Mouse (Mus musculus) G1E (cell line): ENCODE data around the gene Nosip. TPM values are rescaled to one million over a fixed set of nuclear protein-coding genes. Genes with fewer than 3 reads are reported as not detected.
"Not testable (repeated sequence)": the region's sequence is repeated elsewhere in the genome, so short reads cannot be mapped to it uniquely, and the experiment has no call there.

Experiments
- ATAC-seq: 2 replicates; pipeline ENCODE4 v1.8.0; 2016; ENCODE audit warnings: mild to moderate bottlenecking; ENCODE audit not compliant: insufficient number of reproducible peaks, poor library complexity, low FRiP score, severe bottlenecking; ENCODE audit errors: extremely low read depth
- DNase-seq: peaks from one replicate; pipeline ENCODE4 v3.0.0; 2012; ENCODE audit warnings: low spot score
- H3K27me3 ChIP-seq: 2 replicates; pipeline ENCODE4 v1.6.1; 2012; ENCODE audit warnings: mild to moderate bottlenecking, low read length, inconsistent platforms; ENCODE audit not compliant: insufficient read depth
- H3K36me3 ChIP-seq: replicated peaks from 2 replicates; pipeline ENCODE3; 2012; ENCODE audit warnings: mild to moderate bottlenecking, inconsistent platforms
- H3K4me1 ChIP-seq: 2 replicates; pipeline ENCODE4 v1.6.1; 2012; ENCODE audit warnings: low read depth, low read length, inconsistent platforms, mixed read lengths; ENCODE audit not compliant: insufficient read depth
- H3K4me3 ChIP-seq: 2 replicates; pipeline ENCODE4 v1.5.1; 2012; ENCODE audit warnings: low read depth, mild to moderate bottlenecking, inconsistent platforms, low read length, moderate library complexity, mixed read lengths
- H3K9me3 ChIP-seq: replicated peaks from 2 replicates; pipeline ENCODE4 v1.6.1; 2012; ENCODE audit warnings: inconsistent platforms
- CTCF ChIP-seq: IDR thresholded peaks from 2 replicates; pipeline ENCODE4 v1.5.1; 2012; ENCODE audit warnings: low read depth, low read length, inconsistent platforms, mixed read lengths
- GATA1 ChIP-seq: IDR thresholded peaks from 2 replicates; pipeline ENCODE4 v1.6.1; 2012; ENCODE audit warnings: borderline replicate concordance, low read length, inconsistent platforms, mixed read lengths
- GATA2 ChIP-seq: IDR thresholded peaks from 2 replicates; pipeline ENCODE4 v1.6.1; 2012; ENCODE audit warnings: low read depth, low read length, inconsistent platforms, borderline replicate concordance
- POLR2AphosphoS5 ChIP-seq: IDR thresholded peaks from 2 replicates; pipeline ENCODE4 v1.6.1; 2012; ENCODE audit warnings: low read depth, low read length, inconsistent platforms; ENCODE audit not compliant: insufficient replicate concordance
- TAL1 ChIP-seq: conservative IDR thresholded peaks from 2 replicates; pipeline ENCODE4 v1.6.1; 2012; ENCODE audit warnings: low read depth, low read length, inconsistent platforms, mixed read lengths
- polyA plus RNA-seq: library from polyadenylated mRNA; stranded (reverse); fragments of >175 nt; gene quantifications from 2 replicates; pipeline ENCODE4 v1.2.3, GENCODE M21; 2012
- total RNA-seq, 2 experiments: library from RNA; stranded (forward) in 1 of 2; stranded (reverse) in 1 of 2; fragments of 200-1000 nt in 1 of 2; fragments of >200 nt in 1 of 2; fragmentation: Nextera tagmentation in 1 of 2; gene quantifications; 2 replicates each; pipeline ENCODE4 v1.2.3; 2014 to 2017

Gene Nosip
- total and polyA plus RNA-seq, 3 experiments: 43.6 to 110 (median 49.4) TPM

DNA sequence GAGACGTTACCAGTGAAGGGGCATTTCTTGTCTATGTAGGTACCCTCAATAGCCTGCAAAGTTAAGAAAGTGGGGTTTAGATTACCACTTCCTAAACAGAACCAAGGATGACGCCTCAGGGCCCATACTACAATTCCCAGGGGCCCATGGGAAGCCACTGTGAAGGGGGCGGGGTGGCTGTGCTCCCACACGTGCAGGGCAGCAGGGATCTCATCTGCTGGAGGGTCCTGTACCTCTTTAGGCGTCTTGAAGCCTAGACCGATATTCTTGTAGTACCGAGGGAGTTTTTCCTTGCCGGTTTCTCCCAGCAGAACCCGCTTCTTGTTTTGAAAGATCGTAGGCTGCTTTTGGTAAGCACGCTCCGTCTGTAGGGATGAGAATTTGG is 60.9 kb downstream of the Nosip start:
- H3K4me1 ChIP-seq: peaks cover 78% of the 10 kb centered on the region
- no peaks in the 10 kb centered on the region for H3K27me3 ChIP-seq
- peak overlapping the region; percentile 92 for H3K4me3 ChIP-seq
- peaks cover 88% of the 10 kb centered on the region for H3K36me3 ChIP-seq
- ATAC-seq (no peak), DNase-seq (peak; percentile 56)
- TF ChIP-seq CTCF: no peak
- no peak for TF ChIP-seq POLR2AphosphoS5
- TF ChIP-seq GATA1: no peak
- TF ChIP-seq GATA2: no peak
- TF ChIP-seq TAL1: no peak
- no peaks in the 10 kb centered on the region for H3K9me3 ChIP-seq

DNA sequence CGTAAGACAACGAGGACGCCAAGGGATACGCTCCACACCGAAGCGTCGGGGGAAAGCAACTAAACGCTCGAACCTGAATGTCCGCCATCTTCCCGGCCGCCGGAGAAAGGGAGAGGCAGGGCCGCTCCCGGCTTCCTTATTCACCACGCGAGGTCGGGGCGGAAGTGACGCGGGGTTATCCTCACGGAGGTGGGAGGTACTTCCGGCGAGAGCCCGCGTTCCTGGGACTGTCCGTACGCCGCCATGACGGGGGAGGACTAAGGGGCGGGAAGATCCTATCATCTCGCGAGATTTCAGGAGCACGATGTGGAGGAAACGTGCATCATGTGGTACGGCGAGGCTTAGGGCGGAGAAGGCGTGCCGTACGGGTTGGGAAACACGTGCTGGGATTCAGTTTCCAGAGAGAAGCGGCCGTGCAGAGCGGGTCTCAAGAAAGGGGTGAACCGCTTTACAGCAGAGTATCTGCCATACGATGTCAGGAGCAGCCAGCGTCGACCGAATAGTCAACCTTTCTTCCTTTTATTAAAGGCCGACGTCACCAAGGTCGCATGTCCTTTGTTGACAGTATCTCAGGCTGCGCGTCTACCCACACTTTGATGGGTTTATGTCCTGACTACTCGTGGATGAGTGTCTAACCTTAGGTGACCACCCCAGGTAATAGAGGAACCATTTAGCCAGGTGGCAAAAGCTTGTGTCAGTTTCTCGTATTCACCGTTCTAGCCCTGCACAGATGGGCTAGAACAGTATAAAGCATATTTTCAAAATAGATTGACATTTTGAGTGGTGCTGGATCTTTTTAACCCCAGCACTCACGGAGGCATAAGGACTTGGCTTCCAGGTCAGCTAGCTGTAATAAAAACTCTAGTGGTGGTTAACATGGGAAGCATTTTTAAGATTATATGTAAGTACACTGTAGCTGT is 62.3 kb downstream of the Nosip start, which contains the start of gene Rps11:
Rps11 (minus strand) TSS at position 216 of the 920 bp plus-strand sequence.
- DNase-seq: peak; percentile 80
- ATAC-seq: peak; percentile 66
- H3K4me1 ChIP-seq: peaks cover 71% of the 10 kb centered on the region
- no peaks in the 10 kb centered on the region for H3K27me3 ChIP-seq
- TF ChIP-seq TAL1 (no peak), GATA2 (no peak), POLR2AphosphoS5 (peak; percentile 97)
- no peaks in the 10 kb centered on the region for H3K9me3 ChIP-seq
- peak within 1 kb of the TSS; percentile 93 for H3K4me3 ChIP-seq
- peaks cover 78% of the 10 kb centered on the region for H3K36me3 ChIP-seq

DNA sequence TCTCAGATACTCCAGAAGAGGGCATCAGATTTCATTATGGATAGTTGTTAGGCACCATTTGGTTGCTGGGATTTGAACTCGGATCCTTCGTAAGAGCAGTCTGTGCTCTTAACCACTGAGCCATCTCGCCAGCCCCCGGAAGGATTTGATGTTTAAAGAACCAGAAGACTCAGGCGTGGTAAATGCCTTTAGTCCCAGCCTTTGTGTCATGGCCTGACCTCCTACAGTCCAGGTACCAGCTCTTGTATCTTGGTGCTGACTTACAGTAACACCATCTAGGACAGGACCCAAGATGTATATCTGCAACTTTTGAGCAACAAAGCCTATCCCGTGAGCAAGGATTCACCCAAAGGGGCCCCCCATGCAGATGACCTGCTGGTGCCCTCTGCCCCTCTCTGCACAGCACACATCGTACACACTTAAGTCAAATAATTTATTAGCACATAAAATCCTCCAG is 62.9 kb downstream of the Nosip start:
- H3K36me3 ChIP-seq: peaks cover 73% of the 10 kb centered on the region
- H3K9me3 ChIP-seq: no peaks in the 10 kb centered on the region
- DNase-seq (no peak), ATAC-seq (no peak)
- H3K4me1 ChIP-seq: peaks cover 71% of the 10 kb centered on the region
- peak overlapping the region; percentile 93; the same call in 1 of the 2 replicates for H3K4me3 ChIP-seq
- TF ChIP-seq POLR2AphosphoS5 (no peak), GATA1 (no peak), GATA2 (no peak), TAL1 (no peak), CTCF (no peak)
- no peaks in the 10 kb centered on the region for H3K27me3 ChIP-seq

DNA sequence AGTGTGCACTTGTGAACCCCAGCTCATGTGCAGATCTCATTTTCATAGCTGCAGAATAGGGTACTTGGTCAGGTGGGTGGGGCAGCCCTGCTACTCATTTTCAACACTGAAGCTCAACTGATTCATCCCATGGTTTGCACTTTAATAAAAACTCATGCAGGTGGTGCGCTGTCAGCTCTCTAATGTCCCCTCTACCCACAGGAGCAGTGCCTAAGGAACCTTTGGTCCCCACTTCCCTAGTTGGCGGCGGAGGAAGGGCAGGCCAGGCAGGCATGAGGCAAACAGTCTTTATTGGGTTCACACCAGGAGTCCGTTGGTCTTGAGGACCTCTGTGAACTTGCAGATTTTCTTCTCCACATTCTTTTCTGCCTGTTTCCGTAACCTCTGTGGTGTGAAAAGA is 63.4 kb downstream of the Nosip start:
- DNase-seq, H3K27me3 ChIP-seq, ATAC-seq, H3K9me3 ChIP-seq: not testable (repeated sequence)
- H3K4me3 ChIP-seq: peak overlapping the region; percentile 93
- H3K4me1 ChIP-seq: peaks cover 68% of the 10 kb centered on the region
- H3K36me3 ChIP-seq: peaks cover 71% of the 10 kb centered on the region

DNA sequence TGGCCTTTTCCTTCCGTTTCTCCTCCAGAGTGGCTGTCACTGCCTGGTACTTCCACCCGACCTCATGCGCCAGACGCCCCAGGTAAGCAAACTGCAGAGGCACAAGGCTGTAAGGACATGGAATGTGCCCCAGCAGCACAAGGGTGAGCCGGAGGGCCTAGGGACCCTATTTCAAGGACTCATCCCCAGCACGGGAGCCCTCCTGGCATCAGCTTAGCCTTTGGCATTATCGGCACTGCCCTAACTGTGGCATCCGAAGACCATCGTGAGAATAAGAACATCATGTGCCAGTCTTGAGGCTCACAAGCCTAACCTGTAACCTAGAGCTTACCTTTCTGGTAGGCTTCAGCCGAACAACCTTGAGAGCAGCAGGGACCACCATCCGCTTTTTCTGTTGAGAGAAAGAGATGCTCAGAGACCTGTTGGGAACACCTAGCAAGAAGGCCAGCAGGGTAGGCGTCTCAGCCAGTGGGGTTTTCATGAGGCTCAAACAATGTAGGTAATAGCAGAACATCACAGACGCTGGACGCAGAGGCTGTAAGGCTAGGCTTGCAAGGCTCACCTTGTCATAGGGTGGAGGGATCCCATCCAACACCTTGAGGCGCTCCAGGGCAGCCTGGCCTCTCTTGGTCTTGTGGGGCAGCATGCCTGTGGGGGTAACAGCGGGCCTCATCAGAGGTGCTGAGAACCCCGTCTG is 64.1 kb downstream of the Nosip start:
- Histone ChIP-seq H3K36me3 (peaks cover 71% of the 10 kb centered on the region), H3K9me3 (no peaks in the 10 kb centered on the region), H3K27me3 (no peaks in the 10 kb centered on the region), H3K4me1 (peaks cover 68% of the 10 kb centered on the region), H3K4me3 (peak overlapping the region; percentile 93)
- ATAC-seq: no peak
- TF ChIP-seq POLR2AphosphoS5: no peak
- no peak for TF ChIP-seq GATA1
- TF ChIP-seq GATA2: no peak
- no peak for TF ChIP-seq CTCF
- TF ChIP-seq TAL1: no peak
- DNase-seq: no peak

DNA sequence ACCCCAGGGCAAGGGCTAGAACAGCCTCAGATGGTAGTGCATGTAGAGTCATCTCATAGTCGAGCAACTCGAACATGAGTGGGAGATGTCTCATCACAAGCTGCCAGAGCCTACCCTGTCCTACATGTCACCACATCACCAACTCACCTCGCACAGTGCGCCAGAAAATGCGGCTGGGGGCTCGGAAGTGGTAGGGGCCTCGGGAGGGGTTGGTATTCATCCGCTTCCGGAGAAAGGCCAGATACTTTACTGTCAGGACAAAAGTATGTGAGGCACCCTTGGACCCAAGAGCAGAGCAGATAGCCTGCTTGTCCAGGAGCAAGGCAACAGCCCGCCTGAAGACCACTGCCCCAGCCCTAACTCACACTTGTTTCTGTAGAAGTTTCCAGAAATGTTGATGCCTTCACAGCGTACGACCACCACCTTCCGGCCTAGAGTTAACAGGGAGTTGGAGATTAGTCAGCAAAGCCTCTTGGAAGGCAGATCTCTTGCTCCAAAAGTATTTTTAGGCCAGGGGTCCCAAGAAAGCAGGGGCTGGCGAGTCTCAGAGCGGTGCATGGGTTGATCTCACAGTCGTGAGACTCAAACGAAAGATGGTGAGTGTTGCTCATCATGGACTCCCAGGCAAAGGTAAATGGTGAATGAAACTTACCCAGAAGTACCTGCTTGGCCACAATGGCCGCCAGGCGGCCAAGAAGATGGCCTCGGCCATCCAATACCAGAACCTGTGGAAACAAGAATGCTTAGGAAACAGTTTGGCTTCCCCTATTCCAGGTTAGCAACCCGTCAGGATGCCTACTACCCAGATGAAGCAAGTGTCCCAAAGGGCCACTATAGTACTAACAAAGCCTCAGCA is 64.8 kb downstream of the Nosip start:
- no peak for TF ChIP-seq CTCF
- Histone ChIP-seq H3K4me1 (peaks cover 66% of the 10 kb centered on the region), H3K27me3 (no peaks in the 10 kb centered on the region), H3K9me3 (no peaks in the 10 kb centered on the region), H3K4me3 (peak overlapping the region; percentile 93), H3K36me3 (peaks cover 71% of the 10 kb centered on the region)
- DNase-seq (no peak), ATAC-seq (no peak)

Other genes starting within 250 kb of the Nosip start
Only the 20 nearest of the 36 such genes appear.
- not detected in 2 replicates for gene Tsks, start 119.2 kb upstream of the Nosip start, total RNA-seq (2014; fragmentation: Nextera tagmentation)
- not detected in 2 replicates for gene Tsks, start 119.2 kb upstream of the Nosip start, total RNA-seq (2017)
- gene Tsks, start 119.2 kb upstream of the Nosip start, polyA plus RNA-seq: 0.29 and 0.44 TPM in 2 replicates
- gene Cpt1c, start 87.6 kb upstream of the Nosip start, total RNA-seq (2014; fragmentation: Nextera tagmentation): 0.53 and 2.4 TPM in 2 replicates
- 0.11 and 0.23 TPM in 2 replicates for gene Cpt1c, start 87.6 kb upstream of the Nosip start, total RNA-seq (2017)
- gene Cpt1c, start 87.6 kb upstream of the Nosip start, polyA plus RNA-seq: 0.28 and 0.33 TPM in 2 replicates
- gene Prmt1, start 75.9 kb upstream of the Nosip start, total RNA-seq (2014; fragmentation: Nextera tagmentation): 165 and 169 TPM in 2 replicates
- gene Prmt1, start 75.9 kb upstream of the Nosip start, total RNA-seq (2017): 97.2 and 113 TPM in 2 replicates
- 89.5 and 105 TPM in 2 replicates for gene Prmt1, start 75.9 kb upstream of the Nosip start, polyA plus RNA-seq
- gene Irf3, start 64.8 kb upstream of the Nosip start, total RNA-seq (2014; fragmentation: Nextera tagmentation): 129 and 135 TPM in 2 replicates
- gene Irf3, start 64.8 kb upstream of the Nosip start, total RNA-seq (2017): 107 and 135 TPM in 2 replicates
- gene Irf3, start 64.8 kb upstream of the Nosip start, polyA plus RNA-seq: 65.6 and 87.1 TPM in 2 replicates
- gene Bcl2l12, start 63.7 kb upstream of the Nosip start, total RNA-seq (2014; fragmentation: Nextera tagmentation): 11.1 and 13.9 TPM in 2 replicates
- 15.6 and 20.4 TPM in 2 replicates for gene Bcl2l12, start 63.7 kb upstream of the Nosip start, total RNA-seq (2017)
- 65.9 and 74.6 TPM in 2 replicates for gene Bcl2l12, start 63.7 kb upstream of the Nosip start, polyA plus RNA-seq
- 66.0 and 111 TPM in 2 replicates for gene Scaf1, start 46.1 kb upstream of the Nosip start, total RNA-seq (2014; fragmentation: Nextera tagmentation)
- 11.3 and 13.5 TPM in 2 replicates for gene Scaf1, start 46.1 kb upstream of the Nosip start, total RNA-seq (2017)
- gene Scaf1, start 46.1 kb upstream of the Nosip start, polyA plus RNA-seq: 203 and 244 TPM in 2 replicates
- gene Rras, start 44.5 kb upstream of the Nosip start, total RNA-seq (2014; fragmentation: Nextera tagmentation): 16.3 and 22.1 TPM in 2 replicates
- 3.1 and 3.2 TPM in 2 replicates for gene Rras, start 44.5 kb upstream of the Nosip start, total RNA-seq (2017)
- gene Rras, start 44.5 kb upstream of the Nosip start, polyA plus RNA-seq: 5.6 and 6.9 TPM in 2 replicates
- gene Prr12, start 9.5 kb upstream of the Nosip start, total RNA-seq (2014; fragmentation: Nextera tagmentation): 36.7 and 42.4 TPM in 2 replicates
- 1.6 and 2.0 TPM in 2 replicates for gene Prr12, start 9.5 kb upstream of the Nosip start, total RNA-seq (2017)
- 91.6 and 98.4 TPM in 2 replicates for gene Prr12, start 9.5 kb upstream of the Nosip start, polyA plus RNA-seq
- gene Prrg2, start 248 bp downstream of the Nosip start, total RNA-seq (2014; fragmentation: Nextera tagmentation): 11.5 and 17.8 TPM in 2 replicates
- 6.8 and 9.5 TPM in 2 replicates for gene Prrg2, start 248 bp downstream of the Nosip start, total RNA-seq (2017)
- 34.7 and 38.8 TPM in 2 replicates for gene Prrg2, start 248 bp downstream of the Nosip start, polyA plus RNA-seq
- 0.49 TPM in 1 of 2 replicates, not detected in the other for gene Rcn3, start 29.8 kb downstream of the Nosip start, total RNA-seq (2014; fragmentation: Nextera tagmentation)
- not detected in 2 replicates for gene Rcn3, start 29.8 kb downstream of the Nosip start, total RNA-seq (2017)
- gene Rcn3, start 29.8 kb downstream of the Nosip start, polyA plus RNA-seq: 0.31 and 0.33 TPM in 2 replicates
- not detected in 2 replicates for gene Fcgrt, start 41.4 kb downstream of the Nosip start, total RNA-seq (2014; fragmentation: Nextera tagmentation)
- not detected in 2 replicates for gene Fcgrt, start 41.4 kb downstream of the Nosip start, total RNA-seq (2017)
- not detected in 2 replicates for gene Fcgrt, start 41.4 kb downstream of the Nosip start, polyA plus RNA-seq
- gene Rps11, start 62.0 kb downstream of the Nosip start, total RNA-seq (2014; fragmentation: Nextera tagmentation): 916 and 1,000 TPM in 2 replicates
- 1,298 and 1,329 TPM in 2 replicates for gene Rps11, start 62.0 kb downstream of the Nosip start, total RNA-seq (2017)
- 151 and 217 TPM in 2 replicates for gene Rps11, start 62.0 kb downstream of the Nosip start, polyA plus RNA-seq
- gene Rpl13a, start 66.3 kb downstream of the Nosip start, total RNA-seq (2014; fragmentation: Nextera tagmentation): 1,386 and 1,478 TPM in 2 replicates
- gene Rpl13a, start 66.3 kb downstream of the Nosip start, total RNA-seq (2017): 2,356 and 2,406 TPM in 2 replicates
- 5,469 and 6,084 TPM in 2 replicates for gene Rpl13a, start 66.3 kb downstream of the Nosip start, polyA plus RNA-seq
- not detected in 2 replicates for gene Gm45713, start 73.8 kb downstream of the Nosip start, total RNA-seq (2014; fragmentation: Nextera tagmentation)
- gene Gm45713, start 73.8 kb downstream of the Nosip start, total RNA-seq (2017): 0.16 and 0.23 TPM in 2 replicates
- gene Gm45713, start 73.8 kb downstream of the Nosip start, polyA plus RNA-seq: 1.0 and 1.3 TPM in 2 replicates
- gene Flt3l, start 74.0 kb downstream of the Nosip start, total RNA-seq (2014; fragmentation: Nextera tagmentation): 75.7 and 76.5 TPM in 2 replicates
- gene Flt3l, start 74.0 kb downstream of the Nosip start, total RNA-seq (2017): 41.0 and 48.6 TPM in 2 replicates
- 31.7 and 38.8 TPM in 2 replicates for gene Flt3l, start 74.0 kb downstream of the Nosip start, polyA plus RNA-seq
- 82.8 and 124 TPM in 2 replicates for gene Pih1d1, start 91.9 kb downstream of the Nosip start, total RNA-seq (2014; fragmentation: Nextera tagmentation)
- 60.9 and 68.4 TPM in 2 replicates for gene Pih1d1, start 91.9 kb downstream of the Nosip start, total RNA-seq (2017)
- 46.4 TPM in 2 replicates for gene Pih1d1, start 91.9 kb downstream of the Nosip start, polyA plus RNA-seq
- gene Aldh16a1, start 92.2 kb downstream of the Nosip start, total RNA-seq (2014; fragmentation: Nextera tagmentation): 19.6 and 26.3 TPM in 2 replicates
- 33.8 and 34.7 TPM in 2 replicates for gene Aldh16a1, start 92.2 kb downstream of the Nosip start, total RNA-seq (2017)
- 110 and 133 TPM in 2 replicates for gene Aldh16a1, start 92.2 kb downstream of the Nosip start, polyA plus RNA-seq
- gene Slc17a7, start 101.5 kb downstream of the Nosip start, total RNA-seq (2014; fragmentation: Nextera tagmentation): not detected in 2 replicates
- gene Slc17a7, start 101.5 kb downstream of the Nosip start, total RNA-seq (2017): 0.06 and 0.11 TPM in 2 replicates
- 0.02 and 0.08 TPM in 2 replicates for gene Slc17a7, start 101.5 kb downstream of the Nosip start, polyA plus RNA-seq
- gene Gfy, start 117.1 kb downstream of the Nosip start, total RNA-seq (2014; fragmentation: Nextera tagmentation): not detected in 2 replicates
- 0.05 and 0.06 TPM in 2 replicates for gene Gfy, start 117.1 kb downstream of the Nosip start, total RNA-seq (2017)
- gene Gfy, start 117.1 kb downstream of the Nosip start, polyA plus RNA-seq: not detected in 2 replicates
- not detected in 2 replicates for gene Pth2, start 118.6 kb downstream of the Nosip start, total RNA-seq (2014; fragmentation: Nextera tagmentation)
- gene Pth2, start 118.6 kb downstream of the Nosip start, total RNA-seq (2017): not detected in 2 replicates
- not detected in 2 replicates for gene Pth2, start 118.6 kb downstream of the Nosip start, polyA plus RNA-seq